Mouse (Mus musculus) stomach, embryonic 14.5 days (tissue): ENCODE measurements around the gene Rbfox2. TPM values are rescaled to one million over a fixed set of nuclear protein-coding genes. Genes with fewer than 3 reads are reported as not detected.

Experiments used
- ATAC-seq: fragments of 200-750 bp; cut with Nextera tagmentation; 2 replicates; pipeline ENCODE4 v1.8.0; 2017; ENCODE audit warnings: low read depth, moderate TSS enrichment; ENCODE audit not compliant: insufficient number of reproducible peaks, insufficient read depth, low FRiP score
- H3K27ac ChIP-seq: fragments of 300-500 bp; sonication (generic); 2 replicates; pipeline ENCODE4 v1.5.1; 2014; ENCODE audit warnings: mild to moderate bottlenecking, low read length, moderate library complexity, mixed read lengths
- H3K27me3 ChIP-seq: fragments of 300-500 bp; sonication (generic); 2 replicates; pipeline ENCODE4 v1.6.1; 2014; ENCODE audit warnings: low read length, control low read depth, mixed read lengths; ENCODE audit not compliant: control insufficient read depth, insufficient read depth
- H3K36me3 ChIP-seq: fragments of 300-500 bp; sonication (generic); 2 replicates; pipeline ENCODE4 v1.6.1; 2014; ENCODE audit warnings: mild to moderate bottlenecking, control low read depth, low read length, moderate library complexity, mixed read lengths; ENCODE audit not compliant: control insufficient read depth, insufficient read depth
- H3K4me1 ChIP-seq: fragments of 300-500 bp; sonication (generic); 2 replicates; pipeline ENCODE4 v1.6.1; 2014; ENCODE audit warnings: low read length, control low read depth, mixed read lengths; ENCODE audit not compliant: control insufficient read depth, insufficient read depth
- H3K4me2 ChIP-seq: fragments of 300-500 bp; sonication (generic); replicated peaks from 2 replicates; pipeline ENCODE4 v1.6.1; 2014; ENCODE audit warnings: low read depth, low read length, control low read depth
- H3K4me3 ChIP-seq: fragments of 300-500 bp; sonication (generic); 2 replicates; pipeline ENCODE4 v1.5.1; 2014; ENCODE audit warnings: low read depth, low read length, control low read depth
- H3K9ac ChIP-seq: fragments of 300-500 bp; sonication (generic); replicated peaks from 2 replicates; pipeline ENCODE4 v1.6.1; 2014; ENCODE audit warnings: low read depth, mild to moderate bottlenecking, control low read depth, low read length, moderate library complexity, mixed read lengths
- H3K9me3 ChIP-seq: fragments of 300-500 bp; sonication (generic); 2 replicates; pipeline ENCODE4 v1.6.1; 2016; ENCODE audit warnings: low read depth, low read length, control low read depth; ENCODE audit not compliant: control insufficient read depth
- WGBS: fragments of 180-500 bp; shearing (Covaris S2); extraction: QIAGEN DNeasy Blood & Tissue Kit; methylation state at CpG from one replicate; pipeline ENCODE4 v1.1.7; 2014; 5-methylcytosine and 5-hydroxymethylcytosine counted together
- polyA plus RNA-seq: library from polyadenylated mRNA; unstranded; fragments of >200 nt; fragmentation: Nextera tagmentation; extraction: Ambion mirVana; gene quantifications from 2 replicates; pipeline ENCODE4 v1.2.1, GENCODE M21; 2014

The Rbfox2 gene
- polyA plus RNA-seq, 1 experiment from 2014 or later: 90.5 TPM

- no peaks in the 10 kb centered on the region for H3K36me3 ChIP-seq
- peak overlapping the region; percentile 92 for H3K27ac ChIP-seq
- ATAC-seq: no peak
- no peaks in the 10 kb centered on the region for H3K27me3 ChIP-seq
- peak overlapping the region; percentile 59 for H3K4me2 ChIP-seq
- WGBS: 16% methylated on average over 3 of the region's 3 CpGs
- peaks cover 31% of the 10 kb centered on the region for H3K4me1 ChIP-seq
- peak overlapping the region; percentile 55 for H3K4me3 ChIP-seq
- no peaks in the 10 kb centered on the region for H3K9me3 ChIP-seq
- H3K9ac ChIP-seq: 0 out of 2 replicates have a peak overlapping the region, but pooled peaks have one; percentile 22
Measured at GRCm38 (mm10) chr15:77150000-77150399, 156.8 kb downstream of the Rbfox2 start.

- no peak overlapping the region for H3K4me3 ChIP-seq
- H3K4me1 ChIP-seq: peaks cover 31% of the 10 kb centered on the region
Measured at GRCm38 (mm10) chr15:77149551-77149950, 157.3 kb downstream of the Rbfox2 start.

GRCm38 (mm10) chr15:77146942-77147341 is 159.9 kb downstream of the Rbfox2 start:
- no peaks in the 10 kb centered on the region for H3K9me3 ChIP-seq
- no peak overlapping the region for H3K27ac ChIP-seq
- no peak overlapping the region for H3K4me3 ChIP-seq
- WGBS: 88% methylated on average over 4 of the region's 4 CpGs
- no peaks in the 10 kb centered on the region for H3K27me3 ChIP-seq
- H3K4me1 ChIP-seq: peaks cover 39% of the 10 kb centered on the region
- H3K4me2 ChIP-seq: no peak overlapping the region
- ATAC-seq: no peak
- H3K36me3 ChIP-seq: no peaks in the 10 kb centered on the region
- no peak overlapping the region for H3K9ac ChIP-seq

More at GRCm38 (mm10) chr15:77149551-77149950, 157.3 kb downstream of the Rbfox2 start:
- peak overlapping the region; percentile 59 for H3K4me2 ChIP-seq
- no peaks in the 10 kb centered on the region for H3K9me3 ChIP-seq
- peak overlapping the region; percentile 92; the same call in 1 of the 2 replicates for H3K27ac ChIP-seq
- H3K9ac ChIP-seq: no peak overlapping the region
- H3K27me3 ChIP-seq: no peaks in the 10 kb centered on the region
- no peaks in the 10 kb centered on the region for H3K36me3 ChIP-seq
- no peak for ATAC-seq
- WGBS: 58% methylated on average over 3 of the region's 3 CpGs

- Histone ChIP-seq H3K9me3 (no peaks in the 10 kb centered on the region), H3K4me2 (no peak overlapping the region), H3K27me3 (no peaks in the 10 kb centered on the region), H3K36me3 (peaks cover 3% of the 10 kb centered on the region; the same call in 1 of the 2 replicates), H3K4me1 (peaks cover 28% of the 10 kb centered on the region), H3K9ac (no peak overlapping the region), H3K27ac (no peak overlapping the region), H3K4me3 (no peak overlapping the region)
- ATAC-seq: no peak
- 88% methylated on average over 1 of the region's 1 CpGs for WGBS
Measured at GRCm38 (mm10) chr15:77144960-77145359, 161.8 kb downstream of the Rbfox2 start.

GRCm38 (mm10) chr15:77142787-77143186 is 164.0 kb downstream of the Rbfox2 start:
- Histone ChIP-seq H3K4me3 (no peak overlapping the region), H3K9me3 (no peaks in the 10 kb centered on the region), H3K9ac (no peak overlapping the region), H3K4me1 (peaks cover 14% of the 10 kb centered on the region), H3K36me3 (peaks cover 3% of the 10 kb centered on the region; the same call in 1 of the 2 replicates), H3K4me2 (no peak overlapping the region), H3K27me3 (no peaks in the 10 kb centered on the region), H3K27ac (no peak overlapping the region)
- no peak for ATAC-seq
- 75% methylated on average over 5 of the region's 5 CpGs for WGBS

GRCm38 (mm10) chr15:77142352-77142751 is 164.5 kb downstream of the Rbfox2 start:
- WGBS: 49% methylated on average over 6 of the region's 6 CpGs
- Histone ChIP-seq H3K36me3 (peaks cover 3% of the 10 kb centered on the region; the same call in 1 of the 2 replicates), H3K4me1 (peaks cover 14% of the 10 kb centered on the region), H3K4me2 (no peak overlapping the region), H3K27ac (0 out of 2 replicates have a peak overlapping the region, but pooled peaks have one; percentile 23), H3K9me3 (no peaks in the 10 kb centered on the region), H3K27me3 (no peaks in the 10 kb centered on the region), H3K4me3 (no peak overlapping the region), H3K9ac (no peak overlapping the region)
- no peak for ATAC-seq

- Histone ChIP-seq H3K4me1 (peaks cover 14% of the 10 kb centered on the region), H3K4me2 (no peak overlapping the region), H3K4me3 (no peak overlapping the region), H3K27ac (no peak overlapping the region), H3K27me3 (no peaks in the 10 kb centered on the region), H3K36me3 (peaks cover 3% of the 10 kb centered on the region; the same call in 1 of the 2 replicates), H3K9ac (no peak overlapping the region), H3K9me3 (no peaks in the 10 kb centered on the region)
- no peak for ATAC-seq
- 47% methylated on average over 4 of the region's 4 CpGs for WGBS
Measured at GRCm38 (mm10) chr15:77141711-77142110, 165.1 kb downstream of the Rbfox2 start.

- no peak for ATAC-seq
- 59% methylated on average over 5 of the region's 5 CpGs for WGBS
- peaks cover 3% of the 10 kb centered on the region; the same call in 1 of the 2 replicates for H3K36me3 ChIP-seq
- H3K9me3 ChIP-seq: peaks cover 5% of the 10 kb centered on the region; the same call in 1 of the 2 replicates
- H3K4me3 ChIP-seq: no peak overlapping the region
- H3K4me1 ChIP-seq: peaks cover 14% of the 10 kb centered on the region
- H3K9ac ChIP-seq: no peak overlapping the region
- H3K27me3 ChIP-seq: no peaks in the 10 kb centered on the region
- H3K4me2 ChIP-seq: no peak overlapping the region
- no peak overlapping the region for H3K27ac ChIP-seq
Measured at GRCm38 (mm10) chr15:77138282-77138681, 168.5 kb downstream of the Rbfox2 start.

GRCm38 (mm10) chr15:77134483-77134882 is 172.3 kb downstream of the Rbfox2 start:
- peaks cover 28% of the 10 kb centered on the region for H3K36me3 ChIP-seq
- no peaks in the 10 kb centered on the region for H3K4me1 ChIP-seq
- no peak overlapping the region for H3K9ac ChIP-seq
- ATAC-seq: no peak
- H3K9me3 ChIP-seq: peaks cover 5% of the 10 kb centered on the region; the same call in 1 of the 2 replicates
- H3K27me3 ChIP-seq: no peaks in the 10 kb centered on the region
- H3K4me3 ChIP-seq: no peak overlapping the region
- H3K27ac ChIP-seq: no peak overlapping the region
- 97% methylated on average over 10 of the region's 10 CpGs for WGBS
- no peak overlapping the region for H3K4me2 ChIP-seq
